Mouse (Mus musculus): Measurements from ENCODE around the gene Tex2. TPM values are rescaled to one million over a fixed set of nuclear protein-coding genes. Genes with fewer than 3 reads are reported as not detected.

Gene Tex2
- polyA plus RNA-seq, 1 experiment, result 33.0 TPM

DNA sequence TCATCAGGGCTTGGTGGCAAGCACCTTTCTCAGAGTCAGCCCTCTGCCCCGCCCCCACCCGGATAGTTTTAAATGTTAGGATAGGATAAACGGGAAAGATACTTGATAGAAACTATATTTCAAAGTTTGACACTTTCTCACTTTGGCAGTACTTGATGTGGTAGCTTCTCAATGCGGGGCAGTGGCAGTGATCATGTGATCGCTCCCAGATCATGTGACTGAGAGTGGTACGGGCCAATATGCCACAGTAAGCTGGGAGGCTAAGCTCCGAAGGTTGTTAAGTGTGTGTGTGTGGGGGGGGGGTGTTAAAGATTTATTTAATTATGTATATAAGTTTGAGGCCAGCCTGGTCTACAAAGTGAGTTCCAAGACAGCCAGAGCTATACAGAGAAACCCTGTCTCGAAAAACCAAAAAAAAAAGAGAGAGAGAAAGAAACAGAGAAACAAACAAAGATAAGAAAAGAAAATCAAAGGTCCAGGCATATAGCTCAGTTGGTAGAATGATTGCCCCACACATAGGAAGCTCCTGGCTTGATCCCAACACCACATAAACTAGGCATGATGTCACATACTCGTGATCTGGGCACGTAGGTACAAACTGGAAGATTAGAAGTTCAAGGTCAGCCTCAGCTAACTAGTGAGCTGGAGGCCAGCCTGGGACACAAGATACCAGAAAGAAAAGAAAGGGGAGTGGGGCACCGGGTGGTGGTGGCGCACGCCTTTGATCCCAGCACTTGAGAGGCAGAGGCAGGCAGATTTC, 4.8 kb upstream of the Tex2 start:
- H3K27ac ChIP-seq (ENCODE audit: insufficient read depth, low read depth, low read length), result no peak overlapping the region
- WGBS, result 74% methylated on average over 13 of the region's 13 CpGs

DNA sequence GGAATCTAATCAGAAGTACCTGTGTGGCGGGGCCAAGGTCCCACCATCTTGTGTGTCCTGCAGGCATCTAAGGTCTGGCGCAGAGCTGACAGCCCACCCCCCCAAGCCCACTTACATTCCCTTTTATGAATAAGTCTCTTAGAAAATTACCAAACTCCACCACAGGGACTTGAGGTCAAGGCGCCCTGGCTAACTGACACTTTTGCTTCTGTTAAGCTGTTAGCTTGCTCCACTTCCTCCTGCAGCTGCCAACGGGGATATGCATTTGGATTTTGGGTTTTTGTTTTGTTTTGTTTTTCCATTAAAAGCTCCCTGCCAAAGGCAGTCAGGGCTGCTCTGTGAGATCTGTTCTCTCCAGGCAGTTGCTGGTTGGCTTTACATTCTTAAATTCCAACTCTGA, 2.3 kb upstream of the Tex2 start:
- Histone ChIP-seq H3K4me3 (ENCODE audit: insufficient read depth, low read depth, low read length) (no peak overlapping the region), H3K27ac (ENCODE audit: insufficient read depth, low read depth, low read length) (no peak overlapping the region), H3K27me3 (replicated peaks; ENCODE audit: control insufficient read depth, insufficient read depth, low read length) (no peaks in the 10 kb centered on the region), H3K36me3 (ENCODE audit: control insufficient read depth, insufficient read depth, low read length) (no peaks in the 10 kb centered on the region), H3K4me1 (ENCODE audit: control insufficient read depth, insufficient read depth, low read length) (peaks cover 10% of the 10 kb centered on the region)
- no peak for TF ChIP-seq CTCF (conservative IDR thresholded peaks at IDR 0.05; ENCODE audit: insufficient read depth, insufficient read length, low read depth, low read length)
- no peak for TF ChIP-seq POLR2A (IDR thresholded peaks at IDR 0.05; ENCODE audit: low read depth, low read length)
- DNase-seq, result no peak
- 76% methylated on average over 4 of the region's 4 CpGs for WGBS

More for the DNA sequence above, 4.8 kb upstream of the Tex2 start:
- H3K4me1 ChIP-seq (ENCODE audit: control insufficient read depth, insufficient read depth, low read length), result 0 out of 2 replicates have a peak, but pooled peaks cover 3% of the 10 kb centered on the region
- H3K27me3 ChIP-seq (replicated peaks; ENCODE audit: control insufficient read depth, insufficient read depth, low read length), result no peaks in the 10 kb centered on the region
- no peak overlapping the region for H3K4me3 ChIP-seq (ENCODE audit: insufficient read depth, low read depth, low read length)
- H3K36me3 ChIP-seq (ENCODE audit: control insufficient read depth, insufficient read depth, low read length), result no peaks in the 10 kb centered on the region
- DNase-seq, result peak; percentile 29
- TF ChIP-seq CTCF (conservative IDR thresholded peaks at IDR 0.05; ENCODE audit: insufficient read depth, insufficient read length, low read depth, low read length), result no peak
- TF ChIP-seq POLR2A (IDR thresholded peaks at IDR 0.05; ENCODE audit: low read depth, low read length), result no peak

DNA sequence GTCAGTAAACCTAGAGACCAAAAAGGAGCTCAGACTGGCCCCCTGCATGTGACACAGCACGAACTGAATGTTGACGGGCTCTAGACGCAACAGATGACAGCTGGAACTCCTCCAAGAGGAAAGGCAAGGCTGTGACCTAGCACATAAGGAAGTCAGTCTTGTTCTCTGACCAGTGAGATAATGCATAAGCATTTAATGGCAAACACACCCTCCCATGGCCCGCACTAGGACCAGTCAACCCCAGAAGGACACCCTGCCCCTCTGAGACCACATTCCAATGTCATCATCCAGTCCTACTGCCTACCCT, 1.1 kb upstream of the Tex2 start:
- Histone ChIP-seq H3K36me3 (ENCODE audit: control insufficient read depth, insufficient read depth, low read length) (no peaks in the 10 kb centered on the region), H3K27me3 (replicated peaks; ENCODE audit: control insufficient read depth, insufficient read depth, low read length) (no peaks in the 10 kb centered on the region), H3K4me1 (ENCODE audit: control insufficient read depth, insufficient read depth, low read length) (peaks cover 10% of the 10 kb centered on the region), H3K4me3 (ENCODE audit: insufficient read depth, low read depth, low read length) (no peak overlapping the region), H3K27ac (ENCODE audit: insufficient read depth, low read depth, low read length) (no peak overlapping the region)
- no peak for TF ChIP-seq POLR2A (IDR thresholded peaks at IDR 0.05; ENCODE audit: low read depth, low read length)
- TF ChIP-seq CTCF (conservative IDR thresholded peaks at IDR 0.05; ENCODE audit: insufficient read depth, insufficient read length, low read depth, low read length), result no peak
- WGBS, result 44% methylated on average over 4 of the region's 4 CpGs
- no peak for DNase-seq

DNA sequence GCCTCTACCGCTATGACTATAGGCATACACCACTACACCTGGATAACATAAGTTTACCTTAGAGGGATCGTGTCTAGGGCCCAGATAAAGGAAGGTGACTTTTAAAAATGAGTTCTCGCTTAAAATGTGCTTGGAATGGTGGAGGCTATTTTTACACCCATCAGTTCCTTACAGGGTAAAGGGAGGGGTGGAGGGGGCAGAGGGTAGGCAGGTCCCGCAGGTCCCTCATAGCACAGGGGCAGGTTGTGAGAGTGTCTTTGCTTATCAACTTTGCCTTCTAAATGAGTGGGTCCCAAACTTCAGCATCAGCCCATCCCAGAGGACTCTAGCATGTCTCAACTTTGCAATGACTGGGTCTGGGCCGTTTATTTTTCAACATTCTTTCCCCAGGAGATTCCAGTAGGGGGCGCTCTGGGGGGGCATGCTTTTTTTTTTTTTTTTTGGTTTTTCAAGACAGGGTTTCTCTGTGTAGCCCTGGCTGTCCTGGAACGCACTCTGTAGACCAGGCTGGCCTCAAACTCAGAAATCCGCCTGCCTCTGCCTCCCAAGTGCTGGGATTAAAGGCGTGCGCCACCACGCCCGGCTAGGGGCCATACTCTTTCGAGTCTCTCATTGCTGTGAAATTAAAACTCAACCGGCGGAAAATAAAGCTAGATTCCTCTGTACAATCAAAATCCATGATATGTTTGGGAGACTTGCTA, 565 bp upstream of the Tex2 start:
- H3K4me3 ChIP-seq (ENCODE audit: insufficient read depth, low read depth, low read length), result peak overlapping the region; percentile 75; the same call in 1 of the 2 replicates

DNA sequence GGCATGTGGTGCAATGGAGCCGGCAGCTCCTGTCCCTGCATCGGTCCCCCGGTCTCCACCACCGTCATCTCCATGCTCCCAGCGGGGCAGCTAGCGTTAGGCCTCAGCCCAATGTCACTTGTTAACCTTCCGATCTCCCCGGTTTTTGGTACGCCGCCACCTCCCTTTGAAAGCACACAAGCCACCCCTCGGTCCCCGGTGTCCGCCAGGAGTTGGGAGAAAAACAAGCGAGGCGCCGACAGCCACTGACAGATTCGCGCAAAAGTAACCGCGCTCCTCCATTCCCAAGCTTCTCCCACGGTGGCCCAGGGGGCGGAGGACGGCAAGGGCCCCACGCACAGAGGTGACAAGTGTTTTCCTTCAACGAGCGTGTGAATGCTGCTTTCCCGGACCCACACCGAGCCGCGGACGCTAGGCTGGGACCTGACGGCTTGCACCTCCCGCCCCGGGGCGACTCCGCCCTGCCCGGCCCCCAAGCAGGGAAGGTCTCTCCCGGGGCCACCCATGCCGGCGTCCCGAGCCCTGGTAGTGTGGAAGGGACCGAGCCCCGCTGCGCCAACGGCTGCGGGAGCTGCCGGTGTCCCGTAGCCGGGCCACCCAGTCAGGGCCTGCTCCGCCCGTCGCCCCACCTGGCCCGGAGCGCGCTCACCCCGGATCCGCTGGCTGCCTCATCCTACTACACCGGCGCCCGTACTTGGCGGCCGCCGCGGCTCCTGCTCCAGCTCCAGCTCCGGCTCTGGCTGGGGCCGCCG, 838 bp downstream of the Tex2 start:
- TF ChIP-seq CTCF (conservative IDR thresholded peaks at IDR 0.05; ENCODE audit: insufficient read depth, insufficient read length, low read depth, low read length), result no peak
- no peak for TF ChIP-seq POLR2A (IDR thresholded peaks at IDR 0.05; ENCODE audit: low read depth, low read length)
- peaks cover 10% of the 10 kb centered on the region for H3K4me1 ChIP-seq (ENCODE audit: control insufficient read depth, insufficient read depth, low read length)
- WGBS, result under 1% methylated on average over 64 of the region's 67 CpGs
- H3K36me3 ChIP-seq (ENCODE audit: control insufficient read depth, insufficient read depth, low read length), result no peaks in the 10 kb centered on the region
- DNase-seq, result peak; percentile 51
- no peaks in the 10 kb centered on the region for H3K27me3 ChIP-seq (replicated peaks; ENCODE audit: control insufficient read depth, insufficient read depth, low read length)
- H3K4me3 ChIP-seq (ENCODE audit: insufficient read depth, low read depth, low read length), result peak overlapping the region; percentile 95
- peak overlapping the region; percentile 84 for H3K27ac ChIP-seq (ENCODE audit: insufficient read depth, low read depth, low read length)

More for the DNA sequence above, 565 bp upstream of the Tex2 start:
- Histone ChIP-seq H3K27ac (ENCODE audit: insufficient read depth, low read depth, low read length) (peak overlapping the region; percentile 90; the same call in 1 of the 2 replicates), H3K4me1 (ENCODE audit: control insufficient read depth, insufficient read depth, low read length) (peaks cover 10% of the 10 kb centered on the region), H3K36me3 (ENCODE audit: control insufficient read depth, insufficient read depth, low read length) (no peaks in the 10 kb centered on the region), H3K27me3 (replicated peaks; ENCODE audit: control insufficient read depth, insufficient read depth, low read length) (no peaks in the 10 kb centered on the region)
- no peak for DNase-seq
- no peak for TF ChIP-seq CTCF (conservative IDR thresholded peaks at IDR 0.05; ENCODE audit: insufficient read depth, insufficient read length, low read depth, low read length)
- no peak for TF ChIP-seq POLR2A (IDR thresholded peaks at IDR 0.05; ENCODE audit: low read depth, low read length)
- 58% methylated on average over 15 of the region's 15 CpGs for WGBS

DNA sequence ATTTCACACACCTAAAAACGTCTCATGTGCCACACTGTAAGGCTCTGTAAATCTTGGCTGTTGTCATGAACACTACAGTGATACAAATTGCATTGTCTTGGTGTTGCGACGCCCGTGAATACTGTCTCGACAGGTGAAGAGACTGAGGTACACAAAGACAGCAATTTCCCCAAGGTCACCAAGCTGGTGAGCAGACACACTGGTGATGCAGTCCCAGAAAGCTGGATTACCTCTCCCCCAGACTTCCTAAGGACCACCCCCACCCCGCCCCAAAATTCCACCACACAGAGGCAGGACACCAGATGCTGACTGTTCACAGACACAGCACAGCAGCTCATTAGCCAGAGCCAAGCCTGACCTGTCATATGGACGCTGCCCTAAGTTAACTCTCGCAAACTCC, 3.5 kb downstream of the Tex2 start:
- no peak for TF ChIP-seq CTCF (conservative IDR thresholded peaks at IDR 0.05; ENCODE audit: insufficient read depth, insufficient read length, low read depth, low read length)
- no peak for TF ChIP-seq POLR2A (IDR thresholded peaks at IDR 0.05; ENCODE audit: low read depth, low read length)

DNA sequence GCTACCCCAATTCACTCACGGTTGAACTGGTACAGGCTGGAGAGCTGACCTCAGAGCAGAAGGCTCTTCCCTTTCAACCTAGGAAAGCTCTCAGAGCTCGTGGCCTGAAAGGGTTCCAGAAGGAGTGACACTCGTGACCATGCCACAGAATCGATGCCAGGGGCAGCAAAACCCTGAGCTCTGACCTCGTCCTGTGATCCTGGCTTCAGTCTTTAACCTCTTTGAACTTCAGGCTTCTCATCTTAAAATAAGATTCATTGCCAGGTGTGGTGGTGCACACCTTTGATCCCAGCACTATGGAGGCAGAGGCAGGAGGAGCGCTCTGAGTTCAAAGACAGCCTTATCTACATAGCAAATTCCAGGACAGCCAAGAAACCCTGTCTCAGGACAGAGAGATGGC, 5.9 kb downstream of the Tex2 start:
- no peaks in the 10 kb centered on the region for H3K27me3 ChIP-seq (replicated peaks; ENCODE audit: control insufficient read depth, insufficient read depth, low read length)
- TF ChIP-seq CTCF (conservative IDR thresholded peaks at IDR 0.05; ENCODE audit: insufficient read depth, insufficient read length, low read depth, low read length) (no peak), POLR2A (IDR thresholded peaks at IDR 0.05; ENCODE audit: low read depth, low read length) (no peak)
- H3K4me1 ChIP-seq (ENCODE audit: control insufficient read depth, insufficient read depth, low read length), result peaks cover 13% of the 10 kb centered on the region
- no peaks in the 10 kb centered on the region for H3K36me3 ChIP-seq (ENCODE audit: control insufficient read depth, insufficient read depth, low read length)
- no peak overlapping the region for H3K4me3 ChIP-seq (ENCODE audit: insufficient read depth, low read depth, low read length)
- 54% methylated on average over 6 of the region's 6 CpGs for WGBS
- no peak for DNase-seq
- no peak overlapping the region for H3K27ac ChIP-seq (ENCODE audit: insufficient read depth, low read depth, low read length)

More for the DNA sequence above, 3.5 kb downstream of the Tex2 start:
- H3K4me3 ChIP-seq (ENCODE audit: insufficient read depth, low read depth, low read length), result no peak overlapping the region
- H3K27me3 ChIP-seq (replicated peaks; ENCODE audit: control insufficient read depth, insufficient read depth, low read length), result no peaks in the 10 kb centered on the region
- no peak for DNase-seq
- H3K4me1 ChIP-seq (ENCODE audit: control insufficient read depth, insufficient read depth, low read length), result peaks cover 12% of the 10 kb centered on the region
- no peaks in the 10 kb centered on the region for H3K36me3 ChIP-seq (ENCODE audit: control insufficient read depth, insufficient read depth, low read length)
- 90% methylated on average over 8 of the region's 8 CpGs for WGBS
- H3K27ac ChIP-seq (ENCODE audit: insufficient read depth, low read depth, low read length), result no peak overlapping the region
